Comparison of ENCODE assay signal across 16 mouse cellular contexts in genomic region chrX:149941355-149941754, GRCm38 (mm10). TPM values are rescaled to one million over a fixed set of nuclear protein-coding genes. Genes with fewer than 3 reads are reported as not detected.
"Had no signal": no experiment of that assay in that cellular context is flagged by ENCODE, and none has a peak within 500 bp of the region (broad histone marks: within the 10 kb centered on the region; RNA-seq: fewer than 3 reads in every experiment).

Gm15091 (plus strand) TSS chrX:149941655.

RNA-seq across cellular contexts. Expression of gene Gm15091, which starts in this region (rescaled TPM):
- total RNA-seq: heart, postnatal 10 days; heart, postnatal 14 days; heart, postnatal 25 days; heart, postnatal 36 days; heart, postnatal 4 days; hematopoietic stem cell, adult 5-6 weeks; hindbrain, postnatal 0 days; layer of hippocampus, adult 18-20 months; layer of hippocampus, adult 2 months; layer of hippocampus, adult 8-10 months; layer of hippocampus, postnatal 10 days; layer of hippocampus, postnatal 14 days; layer of hippocampus, postnatal 25 days; layer of hippocampus, postnatal 36 days; left cerebral cortex, adult 18-20 months; left cerebral cortex, adult 2 months had no signal
